Mouse (Mus musculus): Measurements from ENCODE around the gene Sycp2l. TPM values are rescaled to one million over a fixed set of nuclear protein-coding genes. Genes with fewer than 3 reads are reported as not detected.
"Not testable (repeated sequence)": the region's sequence is repeated elsewhere in the genome, so short reads cannot be mapped to it uniquely, and the experiment has no call there.

Sycp2l gene
- polyA plus RNA-seq, 1 experiment from 2014 or later, result not detected

DNA sequence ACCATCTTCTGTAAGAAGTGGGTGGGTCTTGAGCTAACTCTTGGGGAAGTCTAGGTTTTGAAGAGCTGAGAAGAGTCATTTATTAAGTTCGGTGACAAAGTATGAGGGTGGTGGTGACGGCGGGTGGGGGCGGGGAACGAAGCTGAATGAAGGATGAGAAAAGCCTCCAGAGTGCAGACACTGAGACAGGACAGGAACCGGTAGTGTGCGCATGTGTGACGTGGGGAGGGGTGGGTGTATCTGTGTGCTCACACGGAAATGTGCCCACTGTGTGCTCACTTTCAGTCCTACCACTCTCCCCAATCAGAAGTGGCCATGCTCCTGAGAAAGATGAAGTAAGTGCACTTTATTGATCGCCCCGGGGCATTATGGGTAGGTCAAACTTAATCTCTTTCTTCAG, 39.0 kb downstream of the Sycp2l start:
- Histone ChIP-seq H3K27me3 (ENCODE audit: control insufficient read depth, insufficient read depth, low read length) (no peaks in the 10 kb centered on the region), H3K9ac (ENCODE audit: low read length) (no peak overlapping the region), H3K27ac (ENCODE audit: low read length) (no peak overlapping the region), H3K36me3 (ENCODE audit: control insufficient read depth, insufficient read depth) (no peaks in the 10 kb centered on the region), H3K4me1 (ENCODE audit: control insufficient read depth, insufficient read depth, low read length) (no peaks in the 10 kb centered on the region), H3K4me3 (ENCODE audit: low read length) (no peak overlapping the region), H3K9me3 (replicated peaks; ENCODE audit: control insufficient read depth, low read length) (no peaks in the 10 kb centered on the region; the same call in 1 of the 2 replicates), H3K4me2 (ENCODE audit: low read depth, low read length) (no peak overlapping the region)
- whole genome bisulfite sequencing, result 79% methylated on average over 11 of the region's 11 CpGs
- no peak for ATAC-seq (replicated peaks; ENCODE audit: extremely low read depth, insufficient read depth, low FRiP score)

DNA sequence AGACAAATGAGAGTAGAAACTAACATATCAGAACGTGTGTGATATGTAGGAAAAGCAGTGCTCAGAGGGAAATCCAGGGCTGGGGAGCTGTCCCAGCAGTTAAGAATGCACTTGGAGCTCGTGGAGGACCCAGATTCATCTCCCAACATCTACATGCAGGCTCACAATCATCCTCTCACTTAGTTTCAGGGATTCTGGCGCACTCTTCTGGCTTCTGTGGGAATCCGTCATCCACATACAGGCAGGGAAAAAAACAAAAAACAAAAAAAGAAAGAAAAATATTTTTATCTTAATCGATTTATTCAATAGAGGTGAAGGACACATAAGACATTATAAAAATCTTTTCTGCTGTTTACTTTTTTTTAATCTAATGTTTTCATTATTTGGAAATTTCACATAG, 44.3 kb downstream of the Sycp2l start:
- H3K4me3 ChIP-seq (ENCODE audit: low read length), result no peak overlapping the region
- H3K4me2 ChIP-seq (ENCODE audit: low read depth, low read length), result no peak overlapping the region
- no peak for ATAC-seq (replicated peaks; ENCODE audit: extremely low read depth, insufficient read depth, low FRiP score)
- H3K9ac ChIP-seq (ENCODE audit: low read length), result no peak overlapping the region
- 52% methylated on average over 5 of the region's 5 CpGs for WGBS
- H3K36me3 ChIP-seq (ENCODE audit: control insufficient read depth, insufficient read depth), result no peaks in the 10 kb centered on the region
- H3K27me3 ChIP-seq (ENCODE audit: control insufficient read depth, insufficient read depth, low read length), result no peaks in the 10 kb centered on the region
- H3K27ac ChIP-seq (ENCODE audit: low read length), result no peak overlapping the region
- no peaks in the 10 kb centered on the region for H3K4me1 ChIP-seq (ENCODE audit: control insufficient read depth, insufficient read depth, low read length)
- no peaks in the 10 kb centered on the region; the same call in 1 of the 2 replicates for H3K9me3 ChIP-seq (replicated peaks; ENCODE audit: control insufficient read depth, low read length)

DNA sequence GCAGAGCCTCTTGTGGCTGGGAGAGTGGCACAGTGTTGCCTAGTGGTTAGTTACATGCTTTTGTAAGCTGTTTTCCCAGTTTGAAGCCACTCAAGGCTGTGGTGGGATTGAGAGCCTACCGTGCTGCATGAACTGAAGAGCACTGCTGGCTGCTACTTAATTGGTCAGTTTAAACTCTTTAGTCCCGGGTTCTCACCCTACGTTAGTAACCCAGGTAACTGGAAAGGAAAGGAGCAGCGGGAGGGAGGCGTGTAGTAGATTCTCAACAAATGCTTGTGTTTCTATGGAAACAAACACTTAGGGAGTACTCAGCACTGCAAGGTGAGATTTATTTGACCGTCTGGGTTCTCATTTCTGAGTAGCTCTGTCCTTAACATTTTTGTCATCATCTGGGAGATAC, 73.8 kb downstream of the Sycp2l start:
- Histone ChIP-seq H3K4me3 (ENCODE audit: low read length) (no peak overlapping the region), H3K36me3 (ENCODE audit: control insufficient read depth, insufficient read depth) (no peaks in the 10 kb centered on the region), H3K4me1 (ENCODE audit: control insufficient read depth, insufficient read depth, low read length) (no peaks in the 10 kb centered on the region), H3K27me3 (ENCODE audit: control insufficient read depth, insufficient read depth, low read length) (no peaks in the 10 kb centered on the region), H3K9me3 (replicated peaks; ENCODE audit: control insufficient read depth, low read length) (no peaks in the 10 kb centered on the region), H3K9ac (ENCODE audit: low read length) (no peak overlapping the region), H3K27ac (ENCODE audit: low read length) (no peak overlapping the region), H3K4me2 (ENCODE audit: low read depth, low read length) (no peak overlapping the region)
- no peak for ATAC-seq (replicated peaks; ENCODE audit: extremely low read depth, insufficient read depth, low FRiP score)
- 73% methylated on average over 6 of the region's 6 CpGs for WGBS

DNA sequence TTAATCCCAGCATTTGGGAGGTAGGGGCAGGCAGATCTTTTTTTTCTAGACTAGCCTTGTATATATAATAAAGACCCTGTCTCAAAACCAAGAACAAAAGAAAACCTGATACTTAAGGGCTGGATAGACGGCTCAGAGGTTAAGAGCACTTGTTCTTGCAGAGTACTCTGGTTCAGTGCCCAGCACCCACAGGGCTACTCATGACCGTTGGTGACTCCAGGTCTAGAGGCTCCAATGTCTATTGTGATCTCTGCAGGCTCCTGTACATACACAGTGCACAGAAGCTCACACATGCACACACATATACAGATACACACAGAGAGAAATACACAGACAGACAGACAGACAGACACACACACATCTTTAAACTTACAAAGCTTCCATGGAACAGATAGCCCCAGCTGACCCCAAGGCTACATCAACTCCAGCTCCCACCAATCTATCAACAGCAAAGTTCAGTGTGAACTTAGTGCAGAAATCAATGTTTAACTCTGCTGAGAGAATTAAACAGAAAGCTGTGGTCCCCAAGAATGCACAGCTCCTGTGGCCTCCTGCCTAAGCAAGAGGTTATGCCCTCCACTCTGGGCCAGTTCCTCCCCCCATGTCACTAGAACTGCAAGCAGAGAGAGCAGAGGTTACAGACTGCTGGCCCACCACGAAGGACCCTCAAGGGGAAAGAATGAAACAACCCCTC, 81.7 kb downstream of the Sycp2l start:
- Histone ChIP-seq H3K4me2 (ENCODE audit: low read depth, low read length) (no peak overlapping the region), H3K27ac (ENCODE audit: low read length) (no peak overlapping the region), H3K4me1 (ENCODE audit: control insufficient read depth, insufficient read depth, low read length) (no peaks in the 10 kb centered on the region), H3K27me3 (ENCODE audit: control insufficient read depth, insufficient read depth, low read length) (no peaks in the 10 kb centered on the region), H3K9ac (ENCODE audit: low read length) (no peak overlapping the region), H3K4me3 (ENCODE audit: low read length) (no peak overlapping the region), H3K36me3 (ENCODE audit: control insufficient read depth, insufficient read depth) (no peaks in the 10 kb centered on the region), H3K9me3 (replicated peaks; ENCODE audit: control insufficient read depth, low read length) (no peaks in the 10 kb centered on the region)
- WGBS, result 66% methylated on average over 3 of the region's 3 CpGs
- ATAC-seq (replicated peaks; ENCODE audit: extremely low read depth, insufficient read depth, low FRiP score), result no peak

DNA sequence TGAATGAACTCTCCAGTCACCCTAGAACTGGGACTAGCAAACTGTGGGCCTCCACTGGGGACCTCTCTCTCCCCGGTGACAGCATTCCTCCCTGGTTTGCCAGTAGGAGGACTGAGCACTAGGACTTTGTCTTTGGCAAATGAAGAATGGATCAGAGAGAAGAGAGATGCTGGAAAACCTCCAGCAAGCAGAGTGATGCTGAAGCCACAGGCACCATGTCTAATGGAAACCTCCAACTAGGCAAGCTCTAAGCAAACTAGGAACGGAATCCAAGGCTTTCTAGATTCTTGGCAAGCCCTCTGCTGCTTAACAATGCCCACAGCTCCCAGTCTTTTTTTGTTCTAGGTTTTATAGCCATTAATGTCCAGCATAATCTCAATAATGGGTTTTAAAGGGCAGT, 86.8 kb downstream of the Sycp2l start:
- 63% methylated on average over 2 of the region's 2 CpGs for WGBS
- Histone ChIP-seq H3K9me3 (replicated peaks; ENCODE audit: control insufficient read depth, low read length) (no peaks in the 10 kb centered on the region), H3K4me3 (ENCODE audit: low read length) (no peak overlapping the region), H3K27ac (ENCODE audit: low read length) (no peak overlapping the region), H3K9ac (ENCODE audit: low read length) (no peak overlapping the region), H3K4me1 (ENCODE audit: control insufficient read depth, insufficient read depth, low read length) (no peaks in the 10 kb centered on the region), H3K27me3 (ENCODE audit: control insufficient read depth, insufficient read depth, low read length) (no peaks in the 10 kb centered on the region), H3K36me3 (ENCODE audit: control insufficient read depth, insufficient read depth) (no peaks in the 10 kb centered on the region), H3K4me2 (ENCODE audit: low read depth, low read length) (no peak overlapping the region)
- ATAC-seq (replicated peaks; ENCODE audit: extremely low read depth, insufficient read depth, low FRiP score), result no peak

GRCm38 (mm10) chr13:41203289-41203688, 89.2 kb downstream of the Sycp2l start:
- no peaks in the 10 kb centered on the region for H3K27me3 ChIP-seq (ENCODE audit: control insufficient read depth, insufficient read depth, low read length)
- 61% methylated on average over 7 of the region's 7 CpGs for WGBS
- H3K4me1 ChIP-seq (ENCODE audit: control insufficient read depth, insufficient read depth, low read length), result no peaks in the 10 kb centered on the region
- no peak overlapping the region for H3K9ac ChIP-seq (ENCODE audit: low read length)
- H3K36me3 ChIP-seq (ENCODE audit: control insufficient read depth, insufficient read depth), result no peaks in the 10 kb centered on the region
- H3K9me3 ChIP-seq (replicated peaks; ENCODE audit: control insufficient read depth, low read length), result no peaks in the 10 kb centered on the region
- no peak overlapping the region for H3K4me2 ChIP-seq (ENCODE audit: low read depth, low read length)
- ATAC-seq (replicated peaks; ENCODE audit: extremely low read depth, insufficient read depth, low FRiP score), result no peak
- H3K27ac ChIP-seq (ENCODE audit: low read length), result no peak overlapping the region
- H3K4me3 ChIP-seq (ENCODE audit: low read length), result no peak overlapping the region

GRCm38 (mm10) chr13:41203691-41204090, 89.6 kb downstream of the Sycp2l start:
- no peaks in the 10 kb centered on the region for H3K27me3 ChIP-seq (ENCODE audit: control insufficient read depth, insufficient read depth, low read length)
- no peak overlapping the region for H3K9ac ChIP-seq (ENCODE audit: low read length)
- no peak overlapping the region for H3K4me3 ChIP-seq (ENCODE audit: low read length)
- H3K27ac ChIP-seq (ENCODE audit: low read length), result no peak overlapping the region
- ATAC-seq (replicated peaks; ENCODE audit: extremely low read depth, insufficient read depth, low FRiP score), result no peak
- H3K9me3 ChIP-seq (replicated peaks; ENCODE audit: control insufficient read depth, low read length), result no peaks in the 10 kb centered on the region
- 53% methylated on average over 9 of the region's 9 CpGs for WGBS
- no peaks in the 10 kb centered on the region for H3K4me1 ChIP-seq (ENCODE audit: control insufficient read depth, insufficient read depth, low read length)
- H3K4me2 ChIP-seq (ENCODE audit: low read depth, low read length), result no peak overlapping the region
- no peaks in the 10 kb centered on the region for H3K36me3 ChIP-seq (ENCODE audit: control insufficient read depth, insufficient read depth)

DNA sequence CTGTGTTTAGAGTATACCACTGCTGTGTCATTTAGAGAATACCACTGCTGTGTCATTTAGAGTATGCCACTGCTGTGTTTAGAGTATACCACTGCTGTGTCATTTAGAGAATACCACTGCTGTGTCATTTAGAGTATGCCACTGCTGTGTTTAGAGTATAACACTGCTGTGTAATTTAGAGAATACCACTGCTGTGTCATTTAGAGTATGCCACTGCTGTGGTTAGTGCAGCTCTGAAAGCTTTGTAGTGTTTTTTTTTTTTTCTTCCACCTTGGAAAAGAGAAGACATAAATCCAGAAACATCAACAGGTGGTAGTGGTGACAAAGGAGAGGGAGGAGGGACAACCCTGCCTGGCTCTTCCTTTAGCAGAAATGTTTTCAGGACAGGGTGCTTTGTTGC, 91.5 kb downstream of the Sycp2l start:
- not testable (repeated sequence) for H3K9ac ChIP-seq (ENCODE audit: low read length); ATAC-seq (replicated peaks; ENCODE audit: extremely low read depth, insufficient read depth, low FRiP score); H3K4me1 ChIP-seq (ENCODE audit: control insufficient read depth, insufficient read depth, low read length); H3K9me3 ChIP-seq (replicated peaks; ENCODE audit: control insufficient read depth, low read length); H3K27me3 ChIP-seq (ENCODE audit: control insufficient read depth, insufficient read depth, low read length); H3K4me2 ChIP-seq (ENCODE audit: low read depth, low read length); H3K4me3 ChIP-seq (ENCODE audit: low read length); H3K36me3 ChIP-seq (ENCODE audit: control insufficient read depth, insufficient read depth); H3K27ac ChIP-seq (ENCODE audit: low read length)

DNA sequence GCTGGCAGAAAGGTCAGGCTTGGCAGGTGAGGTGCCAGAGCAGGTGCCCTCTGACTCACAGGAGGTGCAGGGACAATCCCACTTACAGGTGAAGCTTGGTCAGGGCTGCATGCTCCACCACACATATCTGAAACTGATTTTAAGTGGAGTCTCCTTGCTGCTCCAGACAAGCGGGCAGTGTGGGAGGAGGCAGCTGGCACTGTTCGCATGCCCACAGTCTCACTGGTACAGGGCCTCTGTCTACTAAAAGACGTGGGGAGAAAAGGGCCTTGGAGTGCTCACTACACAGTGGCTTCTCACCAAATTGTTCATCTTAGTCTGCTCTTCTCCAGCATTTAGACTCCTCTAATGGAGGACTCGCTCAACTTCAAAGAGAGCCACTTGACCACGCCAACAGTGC, 92.1 kb downstream of the Sycp2l start:
- Histone ChIP-seq H3K4me1 (ENCODE audit: control insufficient read depth, insufficient read depth, low read length) (no peaks in the 10 kb centered on the region), H3K9ac (ENCODE audit: low read length) (no peak overlapping the region), H3K27ac (ENCODE audit: low read length) (no peak overlapping the region), H3K4me2 (ENCODE audit: low read depth, low read length) (no peak overlapping the region), H3K27me3 (ENCODE audit: control insufficient read depth, insufficient read depth, low read length) (no peaks in the 10 kb centered on the region), H3K9me3 (replicated peaks; ENCODE audit: control insufficient read depth, low read length) (no peaks in the 10 kb centered on the region), H3K4me3 (ENCODE audit: low read length) (no peak overlapping the region), H3K36me3 (ENCODE audit: control insufficient read depth, insufficient read depth) (no peaks in the 10 kb centered on the region)
- WGBS, result 84% methylated on average over 5 of the region's 5 CpGs
- no peak for ATAC-seq (replicated peaks; ENCODE audit: extremely low read depth, insufficient read depth, low FRiP score)
